Mouse (Mus musculus) hindbrain, postnatal 0 days (tissue): ENCODE results near the gene Tfr2. TPM values are rescaled to one million over a fixed set of nuclear protein-coding genes. Genes with fewer than 3 reads are reported as not detected.
A peak's percentile ranks its signal among the peaks of the same experiment; 100 is the strongest.

Experiments used
- ATAC-seq: fragments of 200-750 bp; cut with Nextera tagmentation; 2 replicates; pipeline ENCODE4 v1.8.0; 2017; ENCODE audit warnings: mild to moderate bottlenecking, moderate TSS enrichment, moderate library complexity
- DNase-seq: peaks from one replicate; pipeline ENCODE4 v3.0.0-alpha.2; 2015; ENCODE audit warnings: low spot score
- H3K27ac ChIP-seq: fragments of 300-500 bp; sonication (generic); 2 replicates; pipeline ENCODE4 v1.5.1; 2014; ENCODE audit warnings: mild to moderate bottlenecking
- H3K27me3 ChIP-seq: fragments of 300-500 bp; sonication (generic); 2 replicates; pipeline ENCODE4 v1.6.1; 2014; ENCODE audit warnings: low read length, mixed read lengths; ENCODE audit not compliant: insufficient read depth
- H3K36me3 ChIP-seq: fragments of 300-500 bp; sonication (generic); 2 replicates; pipeline ENCODE4 v1.6.1; 2014; ENCODE audit warnings: low read length, mixed read lengths; ENCODE audit not compliant: insufficient read depth
- H3K4me1 ChIP-seq: fragments of 300-500 bp; sonication (generic); 2 replicates; pipeline ENCODE4 v1.6.1; 2014; ENCODE audit warnings: antibody characterized with exemption, low read length, mixed read lengths; ENCODE audit not compliant: insufficient read depth
- H3K4me2 ChIP-seq: fragments of 300-500 bp; sonication (generic); 2 replicates; pipeline ENCODE4 v1.6.1; 2014; ENCODE audit warnings: low read depth, mild to moderate bottlenecking, low read length, moderate library complexity, mixed read lengths
- H3K4me3 ChIP-seq: fragments of 300-500 bp; sonication (generic); 2 replicates; pipeline ENCODE4 v1.5.1; 2014; ENCODE audit warnings: low read length
- H3K9ac ChIP-seq: fragments of 300-500 bp; sonication (generic); replicated peaks from 2 replicates; pipeline ENCODE4 v1.6.1; 2014; ENCODE audit warnings: mild to moderate bottlenecking, low read length, moderate library complexity, mixed read lengths
- H3K9me3 ChIP-seq: fragments of 300-500 bp; sonication (generic); 2 replicates; pipeline ENCODE4 v1.6.1; 2016; ENCODE audit warnings: low read length, mixed read lengths
- CTCF ChIP-seq: IDR thresholded peaks from 2 replicates; pipeline ENCODE4 v1.5.1; 2016; ENCODE audit warnings: antibody characterized with exemption, control low read depth, low read depth
- WGBS: fragments of 180-500 bp; shearing (Covaris S2); extraction: QIAGEN DNeasy Blood & Tissue Kit; methylation state at CpG from one replicate; pipeline ENCODE4 v1.1.7; 2014; 5-methylcytosine and 5-hydroxymethylcytosine counted together
- polyA plus RNA-seq: library from polyadenylated mRNA; unstranded; fragments of >200 nt; fragmentation: Nextera tagmentation; extraction: Ambion mirVana; gene quantifications from 2 replicates; pipeline ENCODE4 v1.2.1, GENCODE M21; 2015
- total RNA-seq: library from RNA; depleted of rRNA; stranded (reverse); fragments of >200 nt; gene quantifications from 2 replicates; pipeline ENCODE4 v1.2.3, GENCODE M21; 2014; rRNA removed

Gene Tfr2
- 11.1 and 24.2 TPM in 2 replicates for total RNA-seq
- polyA plus RNA-seq, result 13.5 and 13.7 TPM in 2 replicates

DNA sequence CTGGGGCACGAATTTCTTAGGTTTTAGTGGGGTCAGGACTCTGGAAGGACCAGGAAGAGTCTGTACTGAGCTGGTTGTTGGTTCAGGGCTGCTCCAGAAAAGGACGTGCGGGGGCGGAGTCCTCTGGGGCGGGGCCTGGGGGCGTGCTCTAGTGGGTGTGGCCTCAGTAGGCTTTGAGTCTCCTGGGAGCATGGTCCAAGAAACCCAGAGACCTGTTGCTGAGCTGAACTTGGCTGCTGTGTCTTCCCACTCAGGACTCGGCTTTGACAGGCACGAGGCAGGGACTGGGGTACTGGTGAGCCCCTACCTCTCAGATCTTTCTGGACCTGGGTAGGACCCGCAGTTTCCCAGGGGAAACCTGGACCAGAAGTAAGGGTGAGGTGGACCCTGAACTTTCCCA is at the start of gene Tfr2:
TSS of gene Tfr2 (plus strand) at position 176 of the 400 bp plus-strand sequence.
- H3K27me3 ChIP-seq, result no peaks in the 10 kb centered on the region
- H3K4me3 ChIP-seq, result no peak within 1 kb of the TSS
- H3K9ac ChIP-seq, result no peak within 1 kb of the TSS
- H3K36me3 ChIP-seq, result peaks cover 2% of the 10 kb centered on the region; the same call in 1 of the 2 replicates
- no peak within 1 kb of the TSS for H3K27ac ChIP-seq
- H3K4me1 ChIP-seq, result no peaks in the 10 kb centered on the region
- 32% methylated on average over 9 of the region's 9 CpGs for WGBS
- TF ChIP-seq CTCF, result no peak
- ATAC-seq (no peak), DNase-seq (no peak)
- no peak within 1 kb of the TSS for H3K4me2 ChIP-seq
- H3K9me3 ChIP-seq, result no peaks in the 10 kb centered on the region

GRCm38 (mm10) chr5:137521861-137522260 is 47.8 kb upstream of the Tfr2 start:
- no peak overlapping the region for H3K4me2 ChIP-seq
- DNase-seq (no peak), ATAC-seq (no peak)
- WGBS, result 77% methylated on average over 9 of the region's 9 CpGs
- no peak overlapping the region for H3K4me3 ChIP-seq
- peaks cover 58% of the 10 kb centered on the region for H3K36me3 ChIP-seq
- H3K4me1 ChIP-seq, result peaks cover 3% of the 10 kb centered on the region; the same call in 1 of the 2 replicates
- no peak overlapping the region for H3K9ac ChIP-seq
- no peak overlapping the region for H3K27ac ChIP-seq
- no peak for TF ChIP-seq CTCF
- H3K9me3 ChIP-seq, result no peaks in the 10 kb centered on the region
- H3K27me3 ChIP-seq, result no peaks in the 10 kb centered on the region

DNA sequence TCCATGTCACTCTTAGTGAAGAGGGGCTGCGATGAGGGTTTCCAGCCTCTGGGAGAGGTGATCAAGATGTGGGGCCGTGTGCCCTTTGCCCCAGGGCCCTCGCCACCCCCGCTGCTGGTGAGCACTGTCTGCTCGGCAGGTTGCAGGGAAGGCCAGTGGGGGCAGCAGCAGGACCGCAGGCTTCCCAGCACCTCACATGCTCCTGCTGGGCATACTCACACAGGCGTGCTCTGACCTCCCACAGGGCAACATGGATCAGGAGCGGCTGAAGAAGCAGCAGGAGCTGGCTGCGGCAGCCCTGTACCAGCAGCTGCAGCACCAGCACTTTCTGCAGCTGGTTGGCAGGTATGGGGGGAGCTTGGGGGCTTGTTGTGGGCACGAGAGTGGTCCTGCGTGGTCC is 46.9 kb upstream of the Tfr2 start:
- no peak for DNase-seq
- 68% methylated on average over 11 of the region's 11 CpGs for WGBS
- peak; percentile 20; the same call in 1 of the 2 replicates for TF ChIP-seq CTCF

GRCm38 (mm10) chr5:137523396-137524250 is 46.0 kb upstream of the Tfr2 start:
- no peaks in the 10 kb centered on the region for H3K27me3 ChIP-seq
- ATAC-seq (no peak; the same call in 1 of the 2 replicates), DNase-seq (peak; percentile 24)
- TF ChIP-seq CTCF, result peak; percentile 44
- no peak overlapping the region; the same call in 1 of the 2 replicates for H3K27ac ChIP-seq
- no peak overlapping the region for H3K4me2 ChIP-seq
- peaks cover 63% of the 10 kb centered on the region for H3K36me3 ChIP-seq
- H3K4me1 ChIP-seq, result peaks cover 3% of the 10 kb centered on the region; the same call in 1 of the 2 replicates
- H3K4me3 ChIP-seq, result no peak overlapping the region
- no peaks in the 10 kb centered on the region for H3K9me3 ChIP-seq
- WGBS, result 78% methylated on average over 25 of the region's 25 CpGs
- H3K9ac ChIP-seq, result no peak overlapping the region

More for the DNA sequence above, 46.9 kb upstream of the Tfr2 start:
- Histone ChIP-seq H3K27ac (no peak overlapping the region), H3K9me3 (no peaks in the 10 kb centered on the region), H3K4me2 (no peak overlapping the region), H3K36me3 (peaks cover 58% of the 10 kb centered on the region), H3K27me3 (no peaks in the 10 kb centered on the region), H3K4me1 (peaks cover 3% of the 10 kb centered on the region; the same call in 1 of the 2 replicates), H3K4me3 (no peak overlapping the region), H3K9ac (no peak overlapping the region)
- ATAC-seq, result no peak

DNA sequence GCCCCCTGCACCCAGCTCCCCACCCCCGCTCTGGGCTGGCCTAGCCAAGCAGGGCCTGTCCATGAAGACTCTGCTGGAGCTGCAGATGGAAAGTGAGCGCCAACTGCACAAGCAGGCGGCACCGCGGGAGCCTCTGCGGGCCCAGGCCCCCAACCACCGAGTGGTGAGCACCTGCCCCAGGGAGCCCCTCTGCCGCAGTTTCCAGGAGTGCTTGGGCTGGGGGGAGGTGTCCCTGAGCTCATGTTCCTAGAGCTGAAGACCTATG is 45.5 kb upstream of the Tfr2 start:
- H3K4me1 ChIP-seq, result peaks cover 3% of the 10 kb centered on the region; the same call in 1 of the 2 replicates
- ATAC-seq (no peak), DNase-seq (no peak)
- H3K27ac ChIP-seq, result no peak overlapping the region; the same call in 1 of the 2 replicates
- WGBS, result 74% methylated on average over 8 of the region's 8 CpGs
- no peak for TF ChIP-seq CTCF
- H3K9ac ChIP-seq, result no peak overlapping the region
- H3K4me3 ChIP-seq, result no peak overlapping the region
- no peak overlapping the region for H3K4me2 ChIP-seq
- no peaks in the 10 kb centered on the region for H3K9me3 ChIP-seq
- H3K27me3 ChIP-seq, result no peaks in the 10 kb centered on the region
- H3K36me3 ChIP-seq, result peaks cover 63% of the 10 kb centered on the region

- ATAC-seq (no peak), DNase-seq (no peak)
- peaks cover 6% of the 10 kb centered on the region; the same call in 1 of the 2 replicates for H3K4me1 ChIP-seq
- H3K36me3 ChIP-seq, result peaks cover 63% of the 10 kb centered on the region
- H3K27ac ChIP-seq, result no peak overlapping the region
- H3K9me3 ChIP-seq, result no peaks in the 10 kb centered on the region
- H3K9ac ChIP-seq, result no peak overlapping the region
- no peaks in the 10 kb centered on the region for H3K27me3 ChIP-seq
- H3K4me3 ChIP-seq, result no peak overlapping the region
- no peak for TF ChIP-seq CTCF
- H3K4me2 ChIP-seq, result no peak overlapping the region
- WGBS, result 78% methylated on average over 13 of the region's 13 CpGs
Measured at GRCm38 (mm10) chr5:137524671-137525070, 45.0 kb upstream of the Tfr2 start.

DNA sequence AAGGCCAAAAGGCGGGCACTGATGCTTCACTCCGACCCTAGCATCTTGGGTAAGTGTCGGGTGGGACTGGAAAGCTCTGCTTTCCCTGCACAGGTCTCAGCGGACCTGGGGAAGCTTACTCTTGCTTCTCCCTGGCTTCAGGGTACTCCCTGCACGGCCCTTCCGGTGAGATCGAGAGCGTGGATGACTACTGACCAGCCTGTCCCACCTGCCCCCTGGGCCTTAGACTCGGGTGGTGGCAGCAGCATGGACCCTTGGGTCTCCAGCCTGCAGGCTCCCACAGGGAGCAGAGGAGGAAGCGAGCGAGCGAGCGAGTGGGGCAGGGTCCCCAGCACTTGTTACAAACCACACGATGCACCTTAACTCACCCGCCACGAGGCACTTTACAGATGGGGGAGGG is 44.1 kb upstream of the Tfr2 start:
- no peak overlapping the region for H3K4me3 ChIP-seq
- H3K27me3 ChIP-seq, result no peaks in the 10 kb centered on the region
- H3K36me3 ChIP-seq, result peaks cover 55% of the 10 kb centered on the region
- no peak for TF ChIP-seq CTCF
- no peak overlapping the region for H3K4me2 ChIP-seq
- H3K9me3 ChIP-seq, result no peaks in the 10 kb centered on the region
- no peak for DNase-seq
- peaks cover 14% of the 10 kb centered on the region for H3K4me1 ChIP-seq
- WGBS, result 67% methylated on average over 16 of the region's 16 CpGs
- no peak overlapping the region; the same call in 1 of the 2 replicates for H3K27ac ChIP-seq
- H3K9ac ChIP-seq, result no peak overlapping the region
- no peak for ATAC-seq
